Mouse (Mus musculus): Measurements from ENCODE around the gene Uck2.

The Uck2 gene

GRCm38 (mm10) chr1:167285320-167285355, at the start of gene Uck2:
Gene Uck2 (minus strand): TSS chr1:167285320.
- DNase-seq = no peak

GRCm38 (mm10) chr1:167331106-167331505, 46.0 kb upstream of the Uck2 start:
- DNase-seq = no peak

GRCm38 (mm10) chr1:167328776-167329175, 43.7 kb upstream of the Uck2 start:
- no peak for DNase-seq

GRCm38 (mm10) chr1:167321691-167322090, 36.6 kb upstream of the Uck2 start:
- DNase-seq = no peak

- DNase-seq = no peak
These were observed 28.1 kb upstream of the Uck2 start for GRCm38 (mm10) chr1:167313220-167313619.

GRCm38 (mm10) chr1:167312367-167312766, 27.2 kb upstream of the Uck2 start:
- DNase-seq = no peak

- peak; percentile 99 for DNase-seq
These were observed 23.3 kb upstream of the Uck2 start, which contains the start of gene Tmco1 for GRCm38 (mm10) chr1:167308261-167309054. Gene Tmco1 (plus strand): TSS chr1:167308378.

GRCm38 (mm10) chr1:167307674-167308073, 22.6 kb upstream of the Uck2 start:
- no peak for DNase-seq

GRCm38 (mm10) chr1:167306451-167307240, 21.5 kb upstream of the Uck2 start:
- peak; percentile 54 for DNase-seq

GRCm38 (mm10) chr1:167305501-167306137, 20.5 kb upstream of the Uck2 start:
- no peak for DNase-seq

- no peak for DNase-seq
These were observed 15.0 kb upstream of the Uck2 start for GRCm38 (mm10) chr1:167300122-167300521.

GRCm38 (mm10) chr1:167295679-167296402, 10.7 kb upstream of the Uck2 start:
- DNase-seq = no peak

- DNase-seq = peak; percentile 56
These were observed 7.3 kb upstream of the Uck2 start for GRCm38 (mm10) chr1:167292447-167292846.

GRCm38 (mm10) chr1:167291610-167292009, 6.5 kb upstream of the Uck2 start:
- no peak for DNase-seq

- DNase-seq = no peak
These were observed 5.1 kb upstream of the Uck2 start for GRCm38 (mm10) chr1:167290263-167290592.

- DNase-seq = no peak
These were observed 4.6 kb upstream of the Uck2 start for GRCm38 (mm10) chr1:167289567-167290262.

- no peak for DNase-seq
These were observed 3.8 kb upstream of the Uck2 start for GRCm38 (mm10) chr1:167288665-167289538.

GRCm38 (mm10) chr1:167287156-167287555, 2.0 kb upstream of the Uck2 start:
- no peak for DNase-seq

- DNase-seq = no peak
These were observed 236 bp upstream of the Uck2 start for GRCm38 (mm10) chr1:167285356-167285755.

- DNase-seq = peak; percentile 87
These were observed 242 bp downstream of the Uck2 start for GRCm38 (mm10) chr1:167284837-167285319.

- DNase-seq = peak; percentile 59
These were observed 773 bp downstream of the Uck2 start for GRCm38 (mm10) chr1:167284258-167284836.
